Mouse (Mus musculus): ENCODE measurements around the gene Hmox2. TPM values are rescaled to one million over a fixed set of nuclear protein-coding genes. Genes with fewer than 3 reads are reported as not detected.
A peak's percentile ranks its signal among the peaks of the same experiment; 100 is the strongest.
"Not testable (repeated sequence)": the region's sequence is repeated elsewhere in the genome, so short reads cannot be mapped to it uniquely, and the experiment has no call there.

The Hmox2 gene
- 83.3 and 85.2 TPM in 2 replicates for polyA plus RNA-seq (2015; fragmentation: Nextera tagmentation; extraction: Ambion mirVana)

DNA sequence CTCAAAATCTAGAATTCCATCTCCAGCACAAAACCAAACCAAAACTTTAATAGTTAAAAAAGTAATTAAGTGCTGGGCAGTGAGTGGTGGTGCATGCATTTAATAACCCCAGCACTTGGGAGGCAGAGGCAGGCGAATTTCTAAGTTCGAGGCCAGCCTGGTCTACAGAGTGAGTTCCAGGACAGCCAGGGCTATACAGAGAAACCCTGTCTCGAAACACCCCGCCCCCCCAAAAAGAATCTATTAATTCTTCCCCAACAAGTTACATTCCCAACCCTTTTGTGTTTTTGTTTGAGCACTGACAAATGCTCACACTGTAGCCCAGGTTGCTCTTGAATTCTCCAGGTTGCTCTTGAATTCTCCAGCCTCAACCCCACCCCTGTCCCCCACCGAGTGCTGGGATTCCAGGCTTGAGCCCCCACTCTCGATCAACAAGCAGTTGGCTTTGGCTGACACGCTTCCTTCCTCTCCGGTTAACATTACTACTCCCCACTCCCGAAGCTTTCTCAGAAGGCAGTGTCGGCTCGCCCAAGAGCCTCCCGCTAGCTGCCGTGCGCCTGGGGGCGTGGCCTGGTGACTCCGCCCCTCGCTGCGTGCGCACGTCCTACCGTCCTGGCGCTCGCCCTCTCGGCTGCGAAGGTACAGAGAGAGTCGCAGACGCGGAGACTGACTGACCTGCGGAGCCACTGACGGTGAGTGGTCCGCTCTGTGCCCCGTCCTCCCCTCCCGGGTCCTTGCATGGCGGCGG is at the start of gene Hmox2:
Gene Hmox2 (plus strand): TSS at position 582 of the 748 bp plus-strand sequence.
- H3K9ac ChIP-seq (ENCODE audit: low read length) = peak within 1 kb of the TSS; percentile 94
- H3K4me1 ChIP-seq (ENCODE audit: control insufficient read depth, insufficient read depth, low read length) = peaks cover 7% of the 10 kb centered on the region; the same call in 1 of the 2 replicates
- H3K27me3 ChIP-seq (ENCODE audit: control insufficient read depth, insufficient read depth, low read length) = no peaks in the 10 kb centered on the region
- peak; percentile 97 for ATAC-seq (ENCODE audit: insufficient read depth, low FRiP score)
- H3K27ac ChIP-seq (ENCODE audit: low read length) = peak within 1 kb of the TSS; percentile 77
- H3K9me3 ChIP-seq (replicated peaks; ENCODE audit: control insufficient read depth, low read length) = no peaks in the 10 kb centered on the region
- no peaks in the 10 kb centered on the region for H3K36me3 ChIP-seq (ENCODE audit: control insufficient read depth, insufficient read depth, low read length)
- H3K4me3 ChIP-seq (replicated peaks; ENCODE audit: low read length) = peak within 1 kb of the TSS; percentile 88
- peak within 1 kb of the TSS; percentile 58 for H3K4me2 ChIP-seq (ENCODE audit: low read depth, low read length)
- WGBS = 5% methylated on average over 35 of the region's 35 CpGs

DNA sequence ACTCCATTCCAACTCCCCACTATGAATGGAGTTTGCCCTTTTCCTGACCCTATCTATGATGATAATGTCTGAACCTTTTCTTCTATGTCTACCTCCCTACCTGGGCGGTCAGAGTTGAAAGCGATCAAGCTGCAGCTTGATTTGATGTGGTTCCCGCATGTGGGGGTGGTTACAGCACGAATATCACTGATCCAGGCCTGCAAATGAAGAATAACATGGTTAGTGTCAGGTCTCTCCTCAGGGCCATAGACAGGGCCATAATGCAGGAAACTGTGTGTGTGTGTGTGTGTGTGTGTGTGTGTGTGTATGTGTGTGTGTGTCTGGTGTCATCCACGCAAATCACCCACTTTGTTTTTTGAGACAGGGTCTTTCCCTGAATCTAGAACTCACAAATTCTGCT is 49.3 kb upstream of the Hmox2 start:
- no peak overlapping the region for H3K4me3 ChIP-seq (replicated peaks; ENCODE audit: low read length)
- H3K27ac ChIP-seq (ENCODE audit: low read length) = no peak overlapping the region
- 93% methylated on average over 5 of the region's 5 CpGs for WGBS
- H3K9me3 ChIP-seq (replicated peaks; ENCODE audit: control insufficient read depth, low read length) = no peaks in the 10 kb centered on the region
- ATAC-seq (ENCODE audit: insufficient read depth, low FRiP score) = no peak
- H3K36me3 ChIP-seq (ENCODE audit: control insufficient read depth, insufficient read depth, low read length) = 0 out of 2 replicates have a peak, but pooled peaks cover 5% of the 10 kb centered on the region
- H3K9ac ChIP-seq (ENCODE audit: low read length) = no peak overlapping the region
- no peak overlapping the region for H3K4me2 ChIP-seq (ENCODE audit: low read depth, low read length)
- H3K4me1 ChIP-seq (ENCODE audit: control insufficient read depth, insufficient read depth, low read length) = peaks cover 7% of the 10 kb centered on the region
- no peaks in the 10 kb centered on the region for H3K27me3 ChIP-seq (ENCODE audit: control insufficient read depth, insufficient read depth, low read length)

DNA sequence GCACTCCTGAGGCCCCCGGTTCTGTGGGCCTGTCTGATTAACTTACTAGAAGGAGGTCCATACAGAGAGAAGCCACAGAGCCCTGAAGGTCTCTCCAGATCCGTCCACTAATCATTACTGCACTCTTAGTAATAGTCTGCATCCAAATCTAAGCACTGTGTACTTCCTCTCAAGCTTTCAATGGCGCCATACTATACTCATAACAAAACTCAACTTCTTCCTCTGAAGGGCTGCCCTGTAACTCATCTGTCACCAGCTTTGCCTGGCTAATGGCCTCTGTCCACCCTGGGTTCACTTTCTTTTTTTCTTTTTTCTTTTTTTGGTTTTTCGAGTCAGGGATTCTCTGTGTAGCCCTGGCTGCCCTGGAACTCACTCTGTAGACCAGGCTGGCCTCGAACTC is 48.1 kb upstream of the Hmox2 start:
- Histone ChIP-seq H3K36me3 (ENCODE audit: control insufficient read depth, insufficient read depth, low read length) (0 out of 2 replicates have a peak, but pooled peaks cover 3% of the 10 kb centered on the region), H3K4me1 (ENCODE audit: control insufficient read depth, insufficient read depth, low read length) (peaks cover 9% of the 10 kb centered on the region), H3K4me3 (replicated peaks; ENCODE audit: low read length) (no peak overlapping the region), H3K27me3 (ENCODE audit: control insufficient read depth, insufficient read depth, low read length) (no peaks in the 10 kb centered on the region), H3K9ac (ENCODE audit: low read length) (no peak overlapping the region), H3K9me3 (replicated peaks; ENCODE audit: control insufficient read depth, low read length) (no peaks in the 10 kb centered on the region), H3K4me2 (ENCODE audit: low read depth, low read length) (0 out of 2 replicates have a peak overlapping the region, but pooled peaks have one; percentile 94), H3K27ac (ENCODE audit: low read length) (no peak overlapping the region)
- ATAC-seq (ENCODE audit: insufficient read depth, low FRiP score) = no peak
- WGBS = 75% methylated on average over 5 of the region's 5 CpGs

DNA sequence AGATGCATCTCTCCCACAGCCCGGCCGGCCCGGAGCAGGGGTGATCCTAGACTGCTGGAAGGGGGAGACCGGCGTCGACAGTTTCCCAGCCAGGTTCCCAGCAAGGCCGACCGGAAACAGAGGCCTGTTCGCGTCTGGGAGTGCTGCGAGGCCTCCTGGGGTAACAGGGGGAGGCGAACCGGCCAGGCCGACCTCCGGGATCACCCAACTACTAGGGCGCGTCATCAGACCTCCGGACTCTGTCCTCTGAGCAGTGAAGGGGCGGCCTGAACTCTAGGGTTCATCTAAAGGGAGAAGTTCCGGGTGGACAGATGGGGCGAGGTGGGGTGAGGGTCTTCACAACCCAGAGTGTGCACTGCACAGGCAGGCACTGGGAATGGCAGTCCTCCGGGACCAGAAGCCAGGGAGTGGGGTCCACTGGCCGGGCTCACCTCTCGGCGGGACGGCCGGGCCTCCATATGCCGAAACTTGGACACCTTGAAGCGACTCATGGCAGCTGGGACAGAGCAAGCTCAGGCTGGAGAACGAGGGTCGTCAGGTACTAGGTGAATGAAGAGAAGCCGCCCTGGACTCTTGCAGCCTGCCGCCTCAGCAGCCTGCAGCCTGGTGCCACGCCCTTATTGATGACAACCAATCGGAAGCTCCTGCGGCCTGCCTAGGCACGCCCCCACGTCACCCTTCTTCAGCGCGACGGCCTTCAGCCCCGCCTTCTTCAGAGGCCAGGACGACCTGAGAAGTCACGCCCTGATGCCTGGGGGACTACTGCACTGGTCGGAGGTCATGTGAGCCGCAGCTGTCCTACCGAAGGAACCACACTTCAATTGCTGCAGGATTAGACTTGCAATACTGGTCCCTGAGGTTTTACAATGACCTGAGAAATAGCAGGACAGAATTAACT is 46.8 kb upstream of the Hmox2 start, which contains the start of gene Coro7:
Gene Coro7 (minus strand): TSS at position 657 of the 898 bp plus-strand sequence.
- Histone ChIP-seq H3K4me1 (ENCODE audit: control insufficient read depth, insufficient read depth, low read length) (peaks cover 11% of the 10 kb centered on the region), H3K27me3 (ENCODE audit: control insufficient read depth, insufficient read depth, low read length) (no peaks in the 10 kb centered on the region), H3K4me3 (replicated peaks; ENCODE audit: low read length) (peak within 1 kb of the TSS; percentile 79), H3K9ac (ENCODE audit: low read length) (peak within 1 kb of the TSS; percentile 84), H3K27ac (ENCODE audit: low read length) (peak within 1 kb of the TSS; percentile 63), H3K9me3 (replicated peaks; ENCODE audit: control insufficient read depth, low read length) (no peaks in the 10 kb centered on the region), H3K4me2 (ENCODE audit: low read depth, low read length) (peak within 1 kb of the TSS; percentile 94), H3K36me3 (ENCODE audit: control insufficient read depth, insufficient read depth, low read length) (0 out of 2 replicates have a peak, but pooled peaks cover 3% of the 10 kb centered on the region)
- under 1% methylated on average over 47 of the region's 47 CpGs for WGBS
- ATAC-seq (ENCODE audit: insufficient read depth, low FRiP score) = peak; percentile 90

DNA sequence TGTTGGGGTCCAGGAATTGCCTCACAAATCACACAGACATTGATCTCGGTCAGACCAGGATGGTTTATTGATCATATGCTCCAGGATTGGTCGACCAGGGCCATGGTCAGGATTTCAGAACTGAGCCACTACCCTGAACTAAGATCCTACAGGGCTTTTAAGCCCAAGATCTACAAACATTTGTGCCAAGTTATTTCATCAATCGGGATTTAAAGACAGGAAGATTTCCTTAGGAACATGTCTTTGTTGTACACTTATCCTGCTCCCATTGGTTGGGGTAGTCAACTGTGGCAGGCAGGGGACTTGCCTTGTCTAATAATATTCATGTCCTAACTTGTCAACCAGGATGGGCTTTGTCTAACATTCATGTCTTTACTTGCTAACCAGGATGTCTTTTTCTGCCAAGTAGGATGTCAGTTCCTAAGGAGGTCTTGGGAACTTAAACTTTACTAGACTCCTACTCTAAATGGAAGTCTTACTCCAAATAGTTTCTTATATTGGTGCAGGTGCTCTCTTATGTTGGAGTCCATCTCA is 45.2 kb upstream of the Hmox2 start:
- H3K9ac ChIP-seq (ENCODE audit: low read length); H3K4me2 ChIP-seq (ENCODE audit: low read depth, low read length); H3K27ac ChIP-seq (ENCODE audit: low read length); H3K36me3 ChIP-seq (ENCODE audit: control insufficient read depth, insufficient read depth, low read length); H3K4me3 ChIP-seq (replicated peaks; ENCODE audit: low read length); ATAC-seq (ENCODE audit: insufficient read depth, low FRiP score); H3K27me3 ChIP-seq (ENCODE audit: control insufficient read depth, insufficient read depth, low read length); H3K9me3 ChIP-seq (replicated peaks; ENCODE audit: control insufficient read depth, low read length): not testable (repeated sequence)
- 78% methylated on average over 3 of the region's 3 CpGs for WGBS
- peaks cover 16% of the 10 kb centered on the region for H3K4me1 ChIP-seq (ENCODE audit: control insufficient read depth, insufficient read depth, low read length)

DNA sequence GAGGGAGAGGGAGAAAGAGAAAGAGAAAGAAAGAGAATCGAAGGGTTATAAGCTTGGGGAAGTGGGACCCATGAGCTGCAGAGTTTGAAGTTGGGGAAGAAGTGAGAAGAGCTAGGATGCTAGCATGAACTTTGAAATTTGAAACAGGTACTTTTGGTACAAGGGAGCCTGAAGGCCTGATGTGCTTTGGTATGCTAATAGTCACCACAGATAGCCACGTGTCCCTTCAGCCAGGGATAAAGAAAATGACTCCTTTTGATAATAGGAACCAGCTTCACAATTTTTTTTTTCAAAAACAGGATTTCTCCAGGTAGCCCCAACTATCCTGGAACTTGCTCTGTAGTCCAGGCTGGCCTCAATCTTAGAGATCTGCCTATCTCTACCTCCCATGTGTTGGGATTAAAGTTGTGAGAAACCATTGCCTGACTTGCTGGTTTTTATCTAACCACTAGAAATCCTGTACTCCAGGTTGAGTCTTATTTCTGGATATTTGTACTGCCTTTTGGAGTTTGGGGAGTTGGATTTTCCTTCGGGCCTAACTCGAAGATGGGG is 43.5 kb upstream of the Hmox2 start:
- H3K9ac ChIP-seq (ENCODE audit: low read length) = peak overlapping the region; percentile 98
- no peaks in the 10 kb centered on the region for H3K9me3 ChIP-seq (replicated peaks; ENCODE audit: control insufficient read depth, low read length)
- peaks cover 16% of the 10 kb centered on the region for H3K4me1 ChIP-seq (ENCODE audit: control insufficient read depth, insufficient read depth, low read length)
- H3K36me3 ChIP-seq (ENCODE audit: control insufficient read depth, insufficient read depth, low read length) = no peaks in the 10 kb centered on the region
- H3K4me2 ChIP-seq (ENCODE audit: low read depth, low read length) = peak overlapping the region; percentile 78; the same call in 1 of the 2 replicates
- ATAC-seq (ENCODE audit: insufficient read depth, low FRiP score) = no peak
- 73% methylated on average over 4 of the region's 4 CpGs for WGBS
- H3K27ac ChIP-seq (ENCODE audit: low read length) = peak overlapping the region; percentile 91
- H3K4me3 ChIP-seq (replicated peaks; ENCODE audit: low read length) = no peak overlapping the region
- H3K27me3 ChIP-seq (ENCODE audit: control insufficient read depth, insufficient read depth, low read length) = no peaks in the 10 kb centered on the region

DNA sequence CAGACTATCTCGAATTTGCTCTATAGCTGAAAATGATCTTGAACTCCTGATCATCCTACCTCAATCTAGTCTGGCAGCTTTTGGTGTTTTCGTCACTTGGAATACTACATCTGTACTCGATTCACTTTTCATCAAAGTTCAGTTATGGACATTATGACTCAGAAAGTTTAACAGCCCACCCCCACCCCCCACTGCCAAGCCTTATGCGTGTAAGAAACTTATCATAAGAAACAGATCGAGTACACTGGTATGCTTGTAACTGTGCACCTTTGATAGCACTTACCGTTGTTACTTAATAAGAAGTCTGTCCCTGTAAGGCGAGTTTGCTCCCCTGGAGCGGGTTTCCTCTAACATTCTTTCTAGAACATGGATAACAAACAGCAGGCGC is 43.0 kb upstream of the Hmox2 start:
- H3K27me3 ChIP-seq (ENCODE audit: control insufficient read depth, insufficient read depth, low read length) = no peaks in the 10 kb centered on the region
- H3K4me1 ChIP-seq (ENCODE audit: control insufficient read depth, insufficient read depth, low read length) = peaks cover 16% of the 10 kb centered on the region
- WGBS = 23% methylated on average over 9 of the region's 9 CpGs
- peak overlapping the region; percentile 98 for H3K4me3 ChIP-seq (replicated peaks; ENCODE audit: low read length)
- H3K4me2 ChIP-seq (ENCODE audit: low read depth, low read length) = peak overlapping the region; percentile 78
- peak overlapping the region; percentile 91 for H3K27ac ChIP-seq (ENCODE audit: low read length)
- H3K9me3 ChIP-seq (replicated peaks; ENCODE audit: control insufficient read depth, low read length) = no peaks in the 10 kb centered on the region
- peak overlapping the region; percentile 98 for H3K9ac ChIP-seq (ENCODE audit: low read length)
- ATAC-seq (ENCODE audit: insufficient read depth, low FRiP score) = no peak
- no peaks in the 10 kb centered on the region for H3K36me3 ChIP-seq (ENCODE audit: control insufficient read depth, insufficient read depth, low read length)

DNA sequence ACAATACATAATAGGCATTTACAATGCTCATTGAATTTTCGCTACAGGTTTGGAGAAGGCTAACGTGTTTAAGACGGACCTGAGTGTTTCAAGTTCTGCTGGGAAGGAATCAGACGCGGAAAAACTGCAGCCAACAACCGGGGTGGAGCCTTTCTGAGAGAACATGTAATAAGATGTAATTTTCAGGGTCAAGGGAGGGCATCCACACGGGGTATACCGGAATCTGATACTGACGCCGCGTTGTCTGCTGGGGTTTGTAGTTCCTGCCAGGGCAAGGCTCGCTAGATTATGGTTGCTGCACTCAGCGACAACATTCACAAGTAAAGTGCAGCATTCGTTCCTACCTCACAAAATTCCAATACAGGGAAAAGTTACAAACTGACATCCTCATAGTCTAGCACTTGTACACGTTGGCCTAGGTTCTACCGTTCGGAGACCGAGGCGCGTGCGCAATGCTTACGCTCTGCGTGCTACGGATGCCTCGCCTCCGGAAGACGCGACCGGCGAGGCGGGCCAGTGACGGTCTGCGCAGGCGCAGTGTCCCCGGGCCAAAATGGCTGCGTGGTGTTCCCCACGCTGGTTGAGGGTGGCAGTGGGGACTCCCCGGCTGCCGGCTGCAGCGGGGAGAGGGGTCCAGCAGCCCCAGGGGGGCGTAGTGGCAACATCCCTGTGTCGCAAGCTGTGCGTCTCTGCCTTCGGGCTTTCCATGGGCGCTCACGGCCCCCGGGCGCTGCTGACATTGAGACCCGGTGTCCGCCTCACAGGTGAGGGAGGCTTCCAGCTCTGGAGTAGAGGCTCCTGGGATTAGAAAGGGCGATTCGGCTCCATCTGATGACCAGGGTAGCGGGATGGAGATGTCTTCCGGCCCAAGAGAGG is 42.3 kb upstream of the Hmox2 start:
- ATAC-seq (ENCODE audit: insufficient read depth, low FRiP score) = peak; percentile 89
- under 1% methylated on average over 54 of the region's 54 CpGs for WGBS

More for the DNA sequence above, 42.3 kb upstream of the Hmox2 start:
- Histone ChIP-seq H3K9ac (ENCODE audit: low read length) (peak overlapping the region; percentile 98), H3K9me3 (replicated peaks; ENCODE audit: control insufficient read depth, low read length) (no peaks in the 10 kb centered on the region), H3K4me2 (ENCODE audit: low read depth, low read length) (peak overlapping the region; percentile 98), H3K27me3 (ENCODE audit: control insufficient read depth, insufficient read depth, low read length) (no peaks in the 10 kb centered on the region), H3K36me3 (ENCODE audit: control insufficient read depth, insufficient read depth, low read length) (no peaks in the 10 kb centered on the region), H3K4me3 (replicated peaks; ENCODE audit: low read length) (peak overlapping the region; percentile 98), H3K4me1 (ENCODE audit: control insufficient read depth, insufficient read depth, low read length) (peaks cover 11% of the 10 kb centered on the region), H3K27ac (ENCODE audit: low read length) (peak overlapping the region; percentile 91)

Data from stomach, embryonic 16.5 days (tissue).